Mouse (Mus musculus): Measurements from ENCODE around the gene Icmt. TPM values are rescaled to one million over a fixed set of nuclear protein-coding genes. Genes with fewer than 3 reads are reported as not detected.
A peak's percentile ranks its signal among the peaks of the same experiment; 100 is the strongest.

Icmt gene
- total RNA-seq, 2 experiments from 2014 or later, result 45.9 to 47.8 TPM

- DNase-seq (ENCODE audit: low spot score in 2 of 2), result no peak
- intact Hi-C loops (cut with DNase I), result no loop called here
Observed at GRCm38 (mm10) chr4:152273191-152273590, 23.8 kb upstream of the Icmt start.

- intact Hi-C loops (cut with DNase I), result no loop called here
Observed at GRCm38 (mm10) chr4:152273621-152274236, 23.3 kb upstream of the Icmt start, which contains the start of gene Gpr153. Gene Gpr153 (plus strand): TSS chr4:152274232.

GRCm38 (mm10) chr4:152274681-152275131, 22.3 kb upstream of the Icmt start:
- intact Hi-C loops (cut with DNase I), result no loop called here
- no peak for DNase-seq (ENCODE audit: low spot score in 2 of 2)

More at GRCm38 (mm10) chr4:152273621-152274236, 23.3 kb upstream of the Icmt start, which contains the start of gene Gpr153:
- peak; percentile 48 to 72 for DNase-seq (ENCODE audit: low spot score in 2 of 2)

GRCm38 (mm10) chr4:152276389-152277347, 20.4 kb upstream of the Icmt start:
- no peak for DNase-seq (ENCODE audit: low spot score in 2 of 2)
- intact Hi-C loops (cut with DNase I), result no loop called here

- DNase-seq (ENCODE audit: low spot score in 2 of 2), result no peak
- intact Hi-C loops (cut with DNase I), result no loop called here
Observed at GRCm38 (mm10) chr4:152277916-152278315, 19.1 kb upstream of the Icmt start.

GRCm38 (mm10) chr4:152278986-152279385, 18.0 kb upstream of the Icmt start:
- intact Hi-C loops (cut with DNase I), result no loop called here
- peak; percentile 60 to 70 for DNase-seq (ENCODE audit: low spot score in 2 of 2)

GRCm38 (mm10) chr4:152281601-152282000, 15.4 kb upstream of the Icmt start:
- DNase-seq (ENCODE audit: low spot score in 2 of 2), result no peak
- intact Hi-C loops (cut with DNase I), result no loop called here

- no peak for DNase-seq (ENCODE audit: low spot score in 2 of 2)
- intact Hi-C loops (cut with DNase I), result no loop called here
Observed at GRCm38 (mm10) chr4:152282721-152283120, 14.3 kb upstream of the Icmt start.

- intact Hi-C loops (cut with DNase I), result no loop called here
Observed at GRCm38 (mm10) chr4:152283186-152283950, 13.7 kb upstream of the Icmt start.

GRCm38 (mm10) chr4:152285505-152285904, 11.5 kb upstream of the Icmt start:
- DNase-seq (ENCODE audit: low spot score in 2 of 2), result peak in 1 of 2 experiments; percentile 50
- intact Hi-C loops (cut with DNase I), result loop anchor here (2.0 kb wide), 1 partner anchor 113 kb away; no protein-coding TSS in a partner anchor

More at GRCm38 (mm10) chr4:152283186-152283950, 13.7 kb upstream of the Icmt start:
- DNase-seq (ENCODE audit: low spot score in 2 of 2), result peak; percentile 86 to 88

GRCm38 (mm10) chr4:152286183-152286582, 10.8 kb upstream of the Icmt start:
- intact Hi-C loops (cut with DNase I), result no loop called here
- DNase-seq (ENCODE audit: low spot score in 2 of 2), result peak; percentile 53 to 58

- DNase-seq (ENCODE audit: low spot score in 2 of 2), result no peak
- intact Hi-C loops (cut with DNase I), result no loop called here
Observed at GRCm38 (mm10) chr4:152286887-152287286, 10.1 kb upstream of the Icmt start.

- no peak for DNase-seq (ENCODE audit: low spot score in 2 of 2)
- intact Hi-C loops (cut with DNase I), result no loop called here
Observed at GRCm38 (mm10) chr4:152287317-152288120, 9.5 kb upstream of the Icmt start.

- no peak for DNase-seq (ENCODE audit: low spot score in 2 of 2)
- intact Hi-C loops (cut with DNase I), result no loop called here
Observed at GRCm38 (mm10) chr4:152288398-152288945, 8.6 kb upstream of the Icmt start.

GRCm38 (mm10) chr4:152290385-152290784, 6.6 kb upstream of the Icmt start:
- intact Hi-C loops (cut with DNase I), result no loop called here
- no peak for DNase-seq (ENCODE audit: low spot score in 2 of 2)

- DNase-seq (ENCODE audit: low spot score in 2 of 2), result no peak
- intact Hi-C loops (cut with DNase I), result no loop called here
Observed at GRCm38 (mm10) chr4:152290991-152291390, 6.0 kb upstream of the Icmt start.

- DNase-seq (ENCODE audit: low spot score in 2 of 2), result no peak
- intact Hi-C loops (cut with DNase I), result no loop called here
Observed at GRCm38 (mm10) chr4:152291562-152291961, 5.5 kb upstream of the Icmt start, which contains the start of gene Hes3. Gene Hes3 (minus strand): TSS chr4:152291662.

- intact Hi-C loops (cut with DNase I), result no loop called here
- DNase-seq (ENCODE audit: low spot score in 2 of 2), result no peak
Observed at GRCm38 (mm10) chr4:152292102-152292765, 4.8 kb upstream of the Icmt start.
